Mouse (Mus musculus) forebrain, postnatal 0 days (tissue): ENCODE results near the gene Pbx1. TPM values are rescaled to one million over a fixed set of nuclear protein-coding genes. Genes with fewer than 3 reads are reported as not detected.

Experiments
- ATAC-seq: fragments of 200-750 bp; cut with Nextera tagmentation; 2 replicates; pipeline ENCODE4 v1.8.0; 2017; ENCODE audit warnings: mild to moderate bottlenecking, moderate library complexity
- DNase-seq: peaks from one replicate; pipeline ENCODE4 v3.0.0-alpha.2; 2015
- H3K27ac ChIP-seq: fragments of 300-500 bp; sonication (generic); 2 replicates; pipeline ENCODE4 v1.5.1; 2014; ENCODE audit warnings: low read depth, mild to moderate bottlenecking, antibody characterized with exemption, low read length, moderate library complexity, mixed read lengths
- H3K27me3 ChIP-seq: fragments of 300-500 bp; sonication (generic); 2 replicates; pipeline ENCODE4 v1.6.1; 2014; ENCODE audit warnings: mild to moderate bottlenecking, low read length, mixed read lengths; ENCODE audit not compliant: insufficient read depth
- H3K36me3 ChIP-seq: fragments of 300-500 bp; sonication (generic); 2 replicates; pipeline ENCODE4 v1.6.1; 2014; ENCODE audit warnings: mild to moderate bottlenecking, moderate library complexity; ENCODE audit not compliant: insufficient read depth
- H3K4me1 ChIP-seq: fragments of 300-500 bp; sonication (generic); 2 replicates; pipeline ENCODE4 v1.6.1; 2014; ENCODE audit warnings: antibody characterized with exemption; ENCODE audit not compliant: insufficient read depth
- H3K4me2 ChIP-seq: fragments of 300-500 bp; sonication (generic); 2 replicates; pipeline ENCODE4 v1.6.1; 2014; ENCODE audit warnings: low read depth, mild to moderate bottlenecking, moderate library complexity
- H3K4me3 ChIP-seq: fragments of 300-500 bp; sonication (generic); 2 replicates; pipeline ENCODE4 v1.5.1; 2014; ENCODE audit warnings: low read depth, low read length, mixed read lengths
- H3K9ac ChIP-seq: fragments of 300-500 bp; sonication (generic); 2 replicates; pipeline ENCODE4 v1.6.1; 2014; ENCODE audit warnings: mild to moderate bottlenecking
- H3K9me3 ChIP-seq: fragments of 300-500 bp; sonication (generic); 2 replicates; pipeline ENCODE4 v1.6.1; 2016; ENCODE audit warnings: low read length
- CTCF ChIP-seq: sonication (generic); IDR thresholded peaks from 2 replicates; pipeline ENCODE4 v1.5.1; 2016; ENCODE audit warnings: antibody characterized with exemption, control low read depth, low read depth
- WGBS: fragments of 180-500 bp; shearing (Covaris S2); extraction: QIAGEN DNeasy Blood & Tissue Kit; methylation state at CpG from one replicate; pipeline ENCODE4 v1.1.7; 2014; 5-methylcytosine and 5-hydroxymethylcytosine counted together
- polyA plus RNA-seq: library from polyadenylated mRNA; unstranded; fragments of >200 nt; fragmentation: Nextera tagmentation; extraction: Ambion mirVana; gene quantifications from 2 replicates; pipeline ENCODE4 v1.2.1, GENCODE M21; 2015
- total RNA-seq: library from RNA; depleted of rRNA; stranded (reverse); fragments of >200 nt; gene quantifications from 2 replicates; pipeline ENCODE4 v1.2.3, GENCODE M21; 2014

The Pbx1 gene
- total and polyA plus RNA-seq, 2 experiments from 2014 or later: 60.5 to 95.9 TPM

DNA sequence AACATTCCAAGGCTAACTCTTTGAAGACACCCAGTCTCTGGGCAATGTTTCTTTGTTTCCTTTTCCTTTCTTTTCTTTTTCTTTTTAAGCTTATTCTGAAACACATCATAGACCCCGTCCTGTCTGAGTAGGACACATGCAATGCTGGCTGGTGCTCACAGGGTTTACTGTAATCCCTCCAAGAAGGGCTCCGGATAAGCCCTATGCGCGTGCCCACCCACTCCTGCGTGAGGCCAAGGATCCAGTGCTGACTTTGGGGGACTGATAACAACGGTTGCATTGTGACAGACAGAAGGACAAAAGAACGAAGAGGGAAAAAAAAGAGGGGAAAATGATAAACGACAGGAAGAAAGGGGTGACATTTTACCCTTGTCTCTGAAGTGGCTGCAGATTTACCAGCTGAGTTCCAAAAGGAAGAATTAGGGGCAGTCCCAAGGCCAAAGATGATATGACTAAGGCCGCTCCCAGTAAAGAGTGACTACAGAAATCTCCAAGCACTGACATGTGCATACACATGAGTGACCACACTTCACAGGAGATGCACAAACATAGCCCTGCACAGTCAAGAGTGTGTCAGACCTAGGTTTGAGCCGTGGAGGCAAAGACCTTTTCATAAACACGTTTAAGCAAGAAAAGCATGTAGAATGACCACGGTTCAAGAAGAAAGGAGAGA lies 108.5 kb downstream of the Pbx1 start:
- H3K36me3 ChIP-seq: no peaks in the 10 kb centered on the region
- no peak overlapping the region for H3K27ac ChIP-seq
- H3K9ac ChIP-seq: no peak overlapping the region
- DNase-seq: no peak
- H3K9me3 ChIP-seq: no peaks in the 10 kb centered on the region
- no peak overlapping the region for H3K4me3 ChIP-seq
- peaks cover 36% of the 10 kb centered on the region for H3K4me1 ChIP-seq
- no peak for ATAC-seq
- WGBS: 49% methylated on average over 12 of the region's 12 CpGs
- no peaks in the 10 kb centered on the region for H3K27me3 ChIP-seq
- no peak overlapping the region for H3K4me2 ChIP-seq
- no peak for TF ChIP-seq CTCF

GRCm38 (mm10) chr1:168322892-168323291 lies 109.2 kb downstream of the Pbx1 start:
- Histone ChIP-seq H3K9me3 (no peaks in the 10 kb centered on the region), H3K4me2 (no peak overlapping the region), H3K27me3 (no peaks in the 10 kb centered on the region), H3K36me3 (no peaks in the 10 kb centered on the region), H3K9ac (no peak overlapping the region), H3K4me1 (peaks cover 29% of the 10 kb centered on the region), H3K4me3 (no peak overlapping the region), H3K27ac (no peak overlapping the region)
- DNase-seq (no peak), ATAC-seq (no peak)
- peak; percentile 70 for TF ChIP-seq CTCF
- 100% methylated on average over 1 of the region's 1 CpGs for WGBS

GRCm38 (mm10) chr1:168319695-168320094 lies 112.4 kb downstream of the Pbx1 start:
- H3K36me3 ChIP-seq: no peaks in the 10 kb centered on the region
- no peaks in the 10 kb centered on the region for H3K9me3 ChIP-seq
- H3K4me3 ChIP-seq: no peak overlapping the region
- H3K4me1 ChIP-seq: peaks cover 7% of the 10 kb centered on the region; the same call in 1 of the 2 replicates
- TF ChIP-seq CTCF: no peak
- no peak overlapping the region for H3K27ac ChIP-seq
- no peak overlapping the region for H3K9ac ChIP-seq
- 64% methylated on average over 5 of the region's 5 CpGs for WGBS
- no peaks in the 10 kb centered on the region for H3K27me3 ChIP-seq
- no peak overlapping the region for H3K4me2 ChIP-seq
- ATAC-seq (no peak), DNase-seq (no peak)

DNA sequence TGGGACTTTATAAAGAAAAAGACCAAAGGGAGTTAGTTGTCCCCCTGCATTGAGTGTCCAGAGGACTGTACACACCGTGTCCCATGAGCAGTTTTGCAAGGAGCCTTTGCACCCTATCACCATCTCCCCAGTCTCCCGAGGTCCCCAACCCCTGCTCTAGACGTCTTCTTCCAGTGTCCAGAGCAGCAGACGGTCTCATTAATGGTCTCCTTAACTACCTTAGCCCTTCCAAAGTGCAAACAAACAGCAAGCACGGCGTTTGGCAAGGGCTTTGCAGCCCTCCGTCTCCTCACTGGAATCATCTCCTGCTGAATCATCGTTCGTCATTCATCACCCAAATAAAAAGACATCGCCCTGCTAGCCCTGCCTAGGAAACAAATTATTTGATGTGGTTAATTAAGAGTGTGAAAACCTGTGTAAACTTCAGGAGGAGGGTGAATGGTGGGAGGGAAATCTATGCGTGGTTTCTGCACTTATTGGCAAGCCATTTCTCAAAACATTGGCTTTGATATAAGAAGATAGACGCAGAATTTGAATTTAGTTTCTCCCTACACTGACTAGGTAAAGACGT lies 113.1 kb downstream of the Pbx1 start:
- H3K4me1 ChIP-seq: peaks cover 5% of the 10 kb centered on the region; the same call in 1 of the 2 replicates
- TF ChIP-seq CTCF: no peak
- no peak overlapping the region for H3K27ac ChIP-seq
- WGBS: 31% methylated on average over 13 of the region's 13 CpGs
- no peak overlapping the region for H3K9ac ChIP-seq
- H3K4me2 ChIP-seq: no peak overlapping the region
- no peaks in the 10 kb centered on the region for H3K36me3 ChIP-seq
- no peaks in the 10 kb centered on the region for H3K9me3 ChIP-seq
- no peak overlapping the region for H3K4me3 ChIP-seq
- ATAC-seq (no peak), DNase-seq (no peak)
- no peaks in the 10 kb centered on the region for H3K27me3 ChIP-seq

DNA sequence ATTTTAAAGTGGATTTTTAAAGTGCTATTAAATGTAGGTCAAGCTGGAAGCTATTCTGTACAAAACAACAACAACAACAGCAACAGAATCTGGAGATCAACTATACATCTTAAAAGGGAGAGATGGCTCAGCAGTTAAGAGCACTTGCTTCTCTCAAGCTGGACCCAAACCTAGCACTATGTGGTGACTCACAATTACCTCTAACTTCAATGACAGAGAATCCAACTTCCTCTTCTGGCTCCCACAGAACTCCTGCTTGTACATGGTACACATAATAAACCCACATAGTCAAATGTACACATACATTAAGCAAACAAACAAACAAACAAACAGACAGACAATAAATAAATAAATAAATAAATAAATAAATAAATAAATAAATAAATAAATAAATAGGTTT lies 118.3 kb downstream of the Pbx1 start:
- Histone ChIP-seq H3K36me3 (no peaks in the 10 kb centered on the region), H3K4me2 (no peak overlapping the region), H3K9ac (no peak overlapping the region), H3K27me3 (no peaks in the 10 kb centered on the region), H3K9me3 (no peaks in the 10 kb centered on the region), H3K27ac (no peak overlapping the region), H3K4me1 (peaks cover 10% of the 10 kb centered on the region), H3K4me3 (no peak overlapping the region)
- ATAC-seq (no peak), DNase-seq (no peak)
- TF ChIP-seq CTCF: no peak

- TF ChIP-seq CTCF: no peak
- ATAC-seq (no peak), DNase-seq (no peak)
- WGBS: 90% methylated on average over 7 of the region's 7 CpGs
- Histone ChIP-seq H3K4me3 (no peak overlapping the region), H3K27me3 (no peaks in the 10 kb centered on the region), H3K9me3 (no peaks in the 10 kb centered on the region), H3K4me2 (no peak overlapping the region), H3K9ac (no peak overlapping the region), H3K27ac (no peak overlapping the region), H3K36me3 (no peaks in the 10 kb centered on the region), H3K4me1 (peaks cover 15% of the 10 kb centered on the region)
These were observed 119.2 kb downstream of the Pbx1 start for GRCm38 (mm10) chr1:168312710-168313447.

- DNase-seq: no peak
- Histone ChIP-seq H3K4me1 (peaks cover 15% of the 10 kb centered on the region), H3K36me3 (no peaks in the 10 kb centered on the region), H3K4me2 (no peak overlapping the region), H3K4me3 (no peak overlapping the region), H3K9me3 (no peaks in the 10 kb centered on the region), H3K27ac (no peak overlapping the region), H3K9ac (no peak overlapping the region), H3K27me3 (no peaks in the 10 kb centered on the region)
- WGBS: 51% methylated on average over 8 of the region's 8 CpGs
- TF ChIP-seq CTCF: no peak
- ATAC-seq: peak; percentile 55
These were observed 123.0 kb downstream of the Pbx1 start for GRCm38 (mm10) chr1:168309101-168309521.
